Mouse (Mus musculus) cerebellum, adult 11 months (tissue): Measurements from ENCODE around the gene Acvrl1.

Source experiments
- DNase-seq: peaks from one replicate; pipeline ENCODE4 v3.0.0; 2022

The Acvrl1 gene

GRCm38 (mm10) chr15:101128181-101129089, at the start of gene Acvrl1:
Gene Acvrl1 (plus strand): TSS chr15:101128522.
- DNase-seq: no peak

- peak; percentile 33 for DNase-seq
These were observed 49.6 kb upstream of the Acvrl1 start for GRCm38 (mm10) chr15:101078731-101079156.

- DNase-seq: no peak
These were observed 48.2 kb upstream of the Acvrl1 start for GRCm38 (mm10) chr15:101080031-101080520.

- DNase-seq: no peak
These were observed 47.2 kb upstream of the Acvrl1 start for GRCm38 (mm10) chr15:101081035-101081548.

GRCm38 (mm10) chr15:101082236-101082635, 46.1 kb upstream of the Acvrl1 start:
- DNase-seq: no peak

- no peak for DNase-seq
These were observed 43.8 kb upstream of the Acvrl1 start for GRCm38 (mm10) chr15:101084499-101084898.

- no peak for DNase-seq
These were observed 41.9 kb upstream of the Acvrl1 start for GRCm38 (mm10) chr15:101086451-101086850.

GRCm38 (mm10) chr15:101086956-101087355, 41.4 kb upstream of the Acvrl1 start:
- DNase-seq: no peak

- DNase-seq: no peak
These were observed 40.0 kb upstream of the Acvrl1 start for GRCm38 (mm10) chr15:101088291-101088690.

- DNase-seq: no peak
These were observed 36.8 kb upstream of the Acvrl1 start for GRCm38 (mm10) chr15:101091551-101091950.

- no peak for DNase-seq
These were observed 36.0 kb upstream of the Acvrl1 start for GRCm38 (mm10) chr15:101092121-101092828.

GRCm38 (mm10) chr15:101092829-101093648, 35.3 kb upstream of the Acvrl1 start:
- DNase-seq: no peak

GRCm38 (mm10) chr15:101093988-101094387, 34.3 kb upstream of the Acvrl1 start:
- no peak for DNase-seq

- DNase-seq: no peak
These were observed 33.3 kb upstream of the Acvrl1 start for GRCm38 (mm10) chr15:101094979-101095378.

GRCm38 (mm10) chr15:101095392-101095791, 32.9 kb upstream of the Acvrl1 start:
- no peak for DNase-seq

GRCm38 (mm10) chr15:101097985-101098651, 30.2 kb upstream of the Acvrl1 start:
- no peak for DNase-seq

GRCm38 (mm10) chr15:101100996-101101395, 27.3 kb upstream of the Acvrl1 start:
- DNase-seq: no peak

GRCm38 (mm10) chr15:101103605-101104304, 24.6 kb upstream of the Acvrl1 start:
- DNase-seq: no peak

GRCm38 (mm10) chr15:101105496-101105994, 22.8 kb upstream of the Acvrl1 start:
- DNase-seq: peak; percentile 62

GRCm38 (mm10) chr15:101106011-101106410, 22.3 kb upstream of the Acvrl1 start:
- DNase-seq: no peak
